Mouse (Mus musculus) liver, postnatal 0 days (tissue): ENCODE measurements around the gene Kcnk1. TPM values are rescaled to one million over a fixed set of nuclear protein-coding genes. Genes with fewer than 3 reads are reported as not detected.

Experiments used
- ATAC-seq: fragments of 200-750 bp; cut with Nextera tagmentation; 2 replicates; pipeline ENCODE4 v1.8.0; 2017; ENCODE audit warnings: mild to moderate bottlenecking, moderate library complexity
- DNase-seq: peaks from one replicate; pipeline ENCODE4 v3.0.0-alpha.2; 2016
- H3K27ac ChIP-seq: fragments of 300-500 bp; sonication (generic); 2 replicates; pipeline ENCODE4 v1.5.1; 2014; ENCODE audit warnings: antibody characterized with exemption, moderate library complexity, mild to moderate bottlenecking, low read depth
- H3K27me3 ChIP-seq: fragments of 300-500 bp; sonication (generic); 2 replicates; pipeline ENCODE4 v1.6.1; 2014; ENCODE audit warnings: low read length, control low read depth, mixed read lengths; ENCODE audit not compliant: insufficient read depth
- H3K36me3 ChIP-seq: fragments of 300-500 bp; sonication (generic); replicated peaks from 2 replicates; pipeline ENCODE4 v1.6.1; 2014; ENCODE audit warnings: mild to moderate bottlenecking, control low read depth, low read length, moderate library complexity, mixed read lengths; ENCODE audit not compliant: insufficient read depth
- H3K4me1 ChIP-seq: fragments of 300-500 bp; sonication (generic); 2 replicates; pipeline ENCODE4 v1.6.1; 2014; ENCODE audit warnings: antibody characterized with exemption, mild to moderate bottlenecking, control low read depth; ENCODE audit not compliant: insufficient read depth
- H3K4me2 ChIP-seq: fragments of 300-500 bp; sonication (generic); 2 replicates; pipeline ENCODE4 v1.6.1; 2014; ENCODE audit warnings: low read depth, mild to moderate bottlenecking, low read length, moderate library complexity, mixed read lengths
- H3K4me3 ChIP-seq: fragments of 300-500 bp; sonication (generic); 2 replicates; pipeline ENCODE4 v1.5.1; 2014; ENCODE audit warnings: low read depth, low read length
- H3K9ac ChIP-seq: fragments of 300-500 bp; sonication (generic); replicated peaks from 2 replicates; pipeline ENCODE4 v1.6.1; 2014; ENCODE audit warnings: mild to moderate bottlenecking, moderate library complexity
- H3K9me3 ChIP-seq: fragments of 300-500 bp; sonication (generic); 2 replicates; pipeline ENCODE4 v1.6.1; 2016; ENCODE audit warnings: mild to moderate bottlenecking, control low read depth, low read length, mixed read lengths
- CTCF ChIP-seq: sonication (generic); IDR thresholded peaks from 2 replicates; pipeline ENCODE4 v1.5.1; 2016; ENCODE audit warnings: antibody characterized with exemption, low read depth
- EP300 ChIP-seq: IDR thresholded peaks from 2 replicates; pipeline ENCODE4 v1.6.1; 2016; ENCODE audit warnings: antibody characterized with exemption, low read depth, mild to moderate bottlenecking
- WGBS: fragments of 180-500 bp; shearing (Covaris S2); extraction: QIAGEN DNeasy Blood & Tissue Kit; methylation state at CpG from one replicate; pipeline ENCODE4 v1.1.7; 2014; ENCODE audit not compliant: insufficient replicate concordance; 5-methylcytosine and 5-hydroxymethylcytosine counted together
- polyA plus RNA-seq: library from polyadenylated mRNA; unstranded; fragments of >200 nt; fragmentation: Nextera tagmentation; extraction: Ambion mirVana; gene quantifications from 2 replicates; pipeline ENCODE4 v1.2.1, GENCODE M21; 2015

The Kcnk1 gene
- 0.33 and 0.39 TPM in 2 replicates for polyA plus RNA-seq

DNA sequence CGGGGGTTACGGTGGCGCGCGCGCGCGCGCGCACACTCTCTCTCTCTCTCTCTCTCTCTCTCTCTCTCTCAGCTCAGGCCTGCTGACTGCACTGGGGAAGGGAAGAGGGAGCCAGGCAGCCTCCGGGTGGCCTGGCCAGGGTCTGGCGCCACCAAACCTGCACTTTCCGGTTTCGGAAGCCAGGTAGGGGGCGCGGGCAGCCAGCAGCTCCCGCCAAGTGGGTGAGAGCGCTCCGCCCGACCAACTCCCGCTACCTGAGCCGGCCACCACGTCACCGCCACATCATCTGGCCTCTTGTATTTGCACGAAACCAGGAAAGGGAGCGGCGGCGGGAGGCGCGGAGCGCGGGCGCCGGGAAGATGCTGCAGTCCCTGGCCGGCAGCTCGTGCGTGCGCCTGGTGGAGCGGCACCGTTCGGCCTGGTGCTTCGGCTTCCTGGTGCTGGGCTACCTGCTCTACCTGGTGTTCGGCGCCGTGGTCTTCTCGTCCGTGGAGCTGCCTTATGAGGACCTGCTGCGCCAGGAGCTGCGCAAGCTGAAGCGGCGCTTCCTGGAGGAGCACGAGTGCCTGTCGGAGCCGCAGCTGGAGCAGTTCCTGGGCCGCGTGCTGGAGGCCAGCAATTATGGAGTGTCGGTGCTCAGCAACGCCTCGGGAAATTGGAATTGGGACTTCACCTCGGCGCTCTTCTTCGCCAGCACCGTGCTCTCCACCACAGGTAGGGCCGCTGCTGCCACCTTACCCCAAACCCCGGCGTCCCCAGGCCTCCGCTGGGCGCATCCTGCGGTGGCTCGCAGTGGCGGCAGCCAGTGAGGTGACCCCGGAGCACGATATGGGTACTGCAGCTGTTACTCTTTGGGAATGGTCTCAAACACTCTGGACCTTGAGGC lies at the start of gene Kcnk1:
Kcnk1 (plus strand) TSS at position 70 of the 886 bp plus-strand sequence.
- Histone ChIP-seq H3K9ac (no peak within 1 kb of the TSS), H3K4me3 (no peak within 1 kb of the TSS), H3K9me3 (no peaks in the 10 kb centered on the region), H3K36me3 (no peaks in the 10 kb centered on the region), H3K4me1 (no peaks in the 10 kb centered on the region), H3K27ac (no peak within 1 kb of the TSS), H3K27me3 (peaks cover 35% of the 10 kb centered on the region), H3K4me2 (peak within 1 kb of the TSS; percentile 33; the same call in 1 of the 2 replicates)
- no peak for TF ChIP-seq EP300
- TF ChIP-seq CTCF = no peak
- 1% methylated on average over 73 of the region's 73 CpGs for WGBS
- no peak for ATAC-seq
- peak; percentile 18 for DNase-seq

DNA sequence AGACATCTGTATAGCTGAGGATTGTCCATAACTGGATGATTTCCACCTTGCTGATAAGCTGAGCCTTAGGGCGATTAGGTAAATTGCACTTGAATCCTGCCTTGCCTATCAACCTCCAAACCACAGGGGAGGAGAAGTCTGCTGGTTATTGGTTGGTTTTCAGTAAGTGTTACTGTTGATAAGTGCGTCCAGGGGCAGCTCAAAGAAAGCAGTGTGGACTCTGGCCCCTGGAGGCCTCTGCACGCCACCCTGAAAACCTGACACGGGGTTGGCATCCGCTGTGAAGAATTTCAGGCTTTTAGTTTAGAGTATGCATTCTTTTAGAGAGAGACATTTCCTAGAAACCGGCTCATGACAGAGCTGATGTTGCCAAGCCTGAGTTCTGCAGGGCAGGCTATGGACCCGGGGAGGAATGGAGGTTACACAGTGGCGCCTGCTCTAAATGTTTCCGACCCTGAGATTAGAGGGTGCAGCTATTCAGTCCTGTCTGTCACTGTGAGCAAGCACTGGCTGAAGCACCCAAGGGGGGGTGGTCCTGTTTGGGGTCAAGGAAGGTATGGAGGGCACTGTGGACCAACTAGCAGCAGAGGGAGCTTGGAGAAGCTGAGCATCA lies 46.2 kb upstream of the Kcnk1 start:
- Histone ChIP-seq H3K27me3 (no peaks in the 10 kb centered on the region), H3K4me2 (no peak overlapping the region), H3K9ac (no peak overlapping the region), H3K36me3 (no peaks in the 10 kb centered on the region), H3K4me1 (no peaks in the 10 kb centered on the region), H3K9me3 (no peaks in the 10 kb centered on the region), H3K27ac (no peak overlapping the region), H3K4me3 (no peak overlapping the region)
- DNase-seq = no peak
- no peak for ATAC-seq
- no peak for TF ChIP-seq CTCF
- TF ChIP-seq EP300 = no peak
- WGBS = 69% methylated on average over 9 of the region's 9 CpGs

DNA sequence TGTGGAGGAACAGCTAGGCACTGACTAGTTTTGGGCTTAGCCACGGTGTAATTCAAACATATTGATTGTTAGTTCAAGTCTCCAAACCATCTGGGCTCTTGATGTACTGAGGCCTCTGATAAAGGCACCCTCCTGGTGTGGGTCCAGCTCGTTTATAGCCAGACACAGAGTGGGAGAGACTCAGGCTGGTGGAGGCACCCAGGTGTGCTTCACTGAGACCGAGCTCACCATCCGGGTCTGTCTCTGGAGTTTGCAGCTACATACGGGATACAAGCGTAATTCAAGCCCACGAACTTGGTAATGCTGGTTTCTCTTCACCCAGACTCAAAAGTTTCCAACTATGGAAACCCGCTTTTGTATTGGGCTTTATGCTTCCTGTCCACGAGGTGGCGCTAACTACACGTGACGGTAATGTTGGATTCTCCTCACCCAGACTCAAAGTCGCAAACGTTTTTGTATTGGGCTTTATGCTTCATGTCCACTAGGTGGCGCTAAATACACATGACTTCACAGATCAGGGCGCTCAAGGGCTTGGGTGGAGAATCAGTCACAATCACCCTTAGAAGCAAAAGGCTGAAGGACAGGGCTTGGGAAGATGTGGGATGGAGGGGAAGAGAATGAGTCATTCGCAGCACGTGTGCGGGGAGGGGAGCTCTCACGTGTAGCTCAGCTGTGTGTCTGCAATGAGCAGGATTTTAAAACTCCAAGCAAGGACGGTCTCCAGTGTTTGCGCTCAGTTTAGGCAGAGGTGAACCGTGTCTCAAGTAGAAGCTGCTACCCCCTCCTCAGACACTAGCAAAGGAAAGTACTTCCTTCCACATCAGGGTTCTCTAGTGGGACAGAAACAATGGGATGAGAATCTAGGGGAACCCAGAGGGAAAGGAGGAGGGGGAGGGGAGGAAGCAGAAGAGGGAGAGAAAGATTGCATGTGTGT lies 44.7 kb upstream of the Kcnk1 start:
- Histone ChIP-seq H3K36me3 (no peaks in the 10 kb centered on the region), H3K4me1 (no peaks in the 10 kb centered on the region), H3K4me3 (no peak overlapping the region), H3K27me3 (no peaks in the 10 kb centered on the region), H3K9ac (no peak overlapping the region), H3K27ac (no peak overlapping the region), H3K9me3 (no peaks in the 10 kb centered on the region), H3K4me2 (no peak overlapping the region)
- TF ChIP-seq CTCF (peak; percentile 98), EP300 (no peak)
- DNase-seq (peak; percentile 76), ATAC-seq (peak; percentile 83)
- WGBS = 18% methylated on average over 23 of the region's 23 CpGs

DNA sequence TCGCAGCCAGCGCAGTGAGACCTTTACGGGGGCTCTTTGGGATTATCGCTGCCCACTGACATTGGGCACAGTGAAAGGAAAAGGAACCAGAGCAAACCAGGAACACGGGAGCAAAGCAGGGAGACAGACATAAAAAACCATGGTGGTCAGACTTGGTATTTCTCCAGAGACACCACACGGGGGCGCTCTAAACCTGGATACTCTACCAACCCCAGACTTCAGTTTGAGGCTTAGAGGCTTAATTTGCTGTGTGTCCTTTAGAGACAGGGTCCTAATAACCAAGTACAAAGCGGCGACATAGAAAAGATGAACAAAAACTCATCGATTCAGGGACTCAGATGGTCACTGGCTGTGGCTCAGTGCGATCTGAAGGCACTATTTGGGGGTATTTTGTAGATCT lies 39.3 kb upstream of the Kcnk1 start:
- H3K4me1 ChIP-seq = no peaks in the 10 kb centered on the region
- WGBS = 16% methylated on average over 11 of the region's 11 CpGs
- no peak overlapping the region for H3K9ac ChIP-seq
- H3K9me3 ChIP-seq = no peaks in the 10 kb centered on the region
- H3K4me3 ChIP-seq = no peak overlapping the region
- no peak overlapping the region for H3K27ac ChIP-seq
- H3K4me2 ChIP-seq = no peak overlapping the region
- H3K36me3 ChIP-seq = no peaks in the 10 kb centered on the region
- H3K27me3 ChIP-seq = no peaks in the 10 kb centered on the region
- peak; percentile 52 for DNase-seq
- no peak for ATAC-seq
- TF ChIP-seq CTCF (peak; percentile 68), EP300 (no peak)

DNA sequence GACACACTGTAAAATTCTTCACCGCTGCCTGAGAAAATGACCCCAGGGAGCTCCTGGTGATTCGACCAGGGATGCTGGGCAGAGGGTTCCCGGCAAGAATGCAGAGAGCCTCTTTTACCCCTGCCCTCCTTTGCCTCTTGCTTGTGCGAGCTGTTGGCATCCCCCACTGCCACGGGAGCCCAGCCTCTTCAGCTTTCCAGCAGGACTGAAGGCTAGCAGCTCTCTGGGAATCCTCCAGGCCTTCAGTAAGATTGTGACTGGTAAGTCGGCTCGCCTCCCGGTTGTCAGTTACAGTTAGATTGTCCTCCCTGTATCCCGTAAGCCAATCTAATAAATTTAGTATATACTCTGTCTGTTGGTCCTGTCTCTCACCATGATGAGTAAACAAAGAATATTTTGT lies 38.2 kb upstream of the Kcnk1 start:
- no peaks in the 10 kb centered on the region for H3K4me1 ChIP-seq
- WGBS = 67% methylated on average over 9 of the region's 9 CpGs
- no peaks in the 10 kb centered on the region for H3K36me3 ChIP-seq
- no peak overlapping the region for H3K4me3 ChIP-seq
- H3K9me3 ChIP-seq = no peaks in the 10 kb centered on the region
- ATAC-seq (no peak), DNase-seq (no peak)
- no peak overlapping the region for H3K27ac ChIP-seq
- TF ChIP-seq CTCF (no peak), EP300 (no peak)
- no peak overlapping the region for H3K4me2 ChIP-seq
- H3K9ac ChIP-seq = no peak overlapping the region
- H3K27me3 ChIP-seq = no peaks in the 10 kb centered on the region
